Mouse (Mus musculus): ENCODE data around the gene Tmprss11c.
"Not testable (repeated sequence)": the region's sequence is repeated elsewhere in the genome, so short reads cannot be mapped to it uniquely, and the experiment has no call there.

Gene Tmprss11c

DNA sequence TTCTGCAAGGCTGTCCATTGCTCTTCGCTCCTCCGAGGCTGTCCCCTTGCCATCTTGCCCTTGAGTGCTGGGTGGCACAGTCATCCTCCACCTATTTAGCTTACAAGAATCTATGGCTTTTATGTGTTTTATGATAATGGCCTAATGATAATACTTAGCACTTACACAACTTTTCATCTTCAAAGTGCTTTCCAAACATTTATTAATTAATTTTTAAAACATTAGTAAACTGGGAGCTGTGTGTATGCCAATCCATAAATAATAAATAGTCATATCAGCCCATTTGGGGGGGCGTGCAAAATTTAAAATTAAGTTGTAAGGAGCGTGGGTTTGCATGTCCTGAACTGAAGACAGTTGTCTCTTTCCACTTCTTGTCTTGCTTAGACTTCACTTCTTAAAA is at the start of gene Tmprss11c:
Tmprss11c (minus strand) TSS at position 101 of the 400 bp plus-strand sequence.
- no peak for DNase-seq (ENCODE audit: low read depth, low spot score)

DNA sequence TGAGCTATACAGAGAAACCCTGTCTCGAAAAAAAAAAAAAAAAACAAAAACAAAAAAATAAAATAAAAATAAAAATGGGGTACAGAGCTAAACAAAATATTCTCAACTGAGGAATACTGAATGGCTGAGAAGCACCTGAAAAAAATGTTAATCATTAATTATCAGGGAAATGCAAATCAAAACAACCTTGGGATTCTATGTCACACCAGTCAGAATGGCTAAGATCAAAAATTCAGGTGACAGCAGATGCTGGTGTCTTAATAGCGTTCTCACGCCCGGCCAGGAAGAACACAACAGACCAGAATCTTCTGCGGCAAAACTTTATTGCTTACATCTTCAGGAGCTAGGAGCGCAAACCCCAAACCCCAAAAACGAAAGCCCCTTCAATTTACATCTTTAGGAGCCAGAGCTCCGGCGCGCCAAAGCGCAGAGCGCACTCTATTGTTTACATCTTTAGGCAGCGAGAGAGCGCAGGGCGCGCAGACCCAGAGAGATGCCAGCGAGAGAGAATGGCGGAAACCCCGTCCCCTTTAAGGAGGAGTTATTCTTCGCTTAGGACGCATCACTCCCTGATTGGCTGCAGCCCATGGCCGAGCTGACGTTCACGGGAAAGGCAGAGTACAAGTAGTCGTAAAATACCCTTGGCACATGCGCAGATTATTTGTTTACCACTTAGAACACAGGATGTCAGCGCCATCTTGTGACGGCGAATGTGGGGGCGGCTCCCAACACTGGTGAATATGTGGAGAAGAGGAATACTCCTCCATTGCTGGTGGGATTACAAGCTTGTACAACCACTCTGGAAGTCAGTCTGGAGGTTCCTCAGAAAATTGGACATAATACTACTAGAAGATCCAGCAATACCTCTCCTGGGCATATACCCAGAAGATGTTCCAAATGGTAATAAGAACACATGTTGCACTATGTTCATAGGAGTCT is 29.2 kb upstream of the Tmprss11c start:
- DNase-seq (ENCODE audit: low read depth, low spot score): not testable (repeated sequence)

DNA sequence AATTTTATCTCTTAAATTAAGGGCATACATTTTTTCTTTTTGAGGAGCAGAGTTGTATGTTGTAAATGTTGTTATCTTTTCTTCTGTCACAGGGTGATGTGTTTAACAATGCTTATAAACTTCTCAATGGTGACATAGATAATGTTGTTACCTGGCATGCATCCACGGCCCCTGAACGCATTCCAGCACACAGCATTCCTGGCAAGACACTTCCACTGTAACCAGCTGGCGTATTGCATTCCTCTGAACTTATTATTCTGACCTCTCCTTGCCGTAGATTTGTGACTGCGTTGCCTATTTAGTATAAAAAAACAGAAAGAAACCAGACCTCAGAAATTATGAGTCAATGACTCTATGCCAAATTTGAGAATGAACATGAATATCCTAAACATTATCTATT is 17.0 kb upstream of the Tmprss11c start:
- DNase-seq (ENCODE audit: low read depth, low spot score): no peak

- DNase-seq (ENCODE audit: low read depth, low spot score): no peak
These were observed 14.8 kb upstream of the Tmprss11c start for GRCm38 (mm10) chr5:86303877-86304276.

- DNase-seq (ENCODE audit: low read depth, low spot score): no peak
These were observed 42.5 kb downstream of the Tmprss11c start for GRCm38 (mm10) chr5:86246559-86246958.

DNA sequence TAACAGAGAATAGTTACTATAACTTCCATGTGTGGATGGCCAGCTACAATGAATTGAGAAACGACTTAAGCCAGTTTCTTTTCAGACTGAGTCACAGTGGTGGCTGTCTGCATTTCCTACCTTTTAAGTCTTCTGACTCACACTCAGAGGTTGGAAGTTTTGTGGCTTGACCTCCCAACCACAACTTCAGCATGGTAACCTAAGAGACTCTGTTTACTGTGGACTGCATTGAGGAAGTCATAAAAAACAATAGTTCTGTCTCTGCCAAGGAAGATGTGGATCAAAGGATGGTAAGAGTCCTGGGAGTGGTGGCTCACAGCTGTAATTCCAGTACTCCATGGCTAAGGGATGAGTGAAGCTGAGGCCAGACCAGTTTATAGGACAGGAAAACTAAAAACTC is 44.2 kb downstream of the Tmprss11c start:
- DNase-seq (ENCODE audit: low read depth, low spot score): no peak

DNA sequence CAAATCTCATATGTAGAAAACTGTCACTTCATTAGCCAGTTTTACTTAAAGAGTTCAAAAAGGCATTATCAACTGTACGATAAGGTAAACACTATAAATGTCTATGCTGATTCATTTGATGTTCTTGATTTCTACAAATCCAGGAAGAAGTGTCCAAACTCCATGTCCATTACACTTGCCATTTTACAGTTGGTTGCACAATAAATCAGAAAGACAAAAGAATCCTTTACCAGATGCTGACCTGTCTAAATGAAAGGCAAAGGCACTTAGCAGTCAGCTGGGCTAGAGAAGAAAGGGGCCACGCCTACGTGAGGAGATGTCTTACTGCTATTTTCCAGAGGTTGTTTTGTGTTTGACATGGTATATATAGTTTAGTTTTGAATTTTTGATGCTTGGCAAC is 44.8 kb downstream of the Tmprss11c start:
- DNase-seq (ENCODE audit: low read depth, low spot score): no peak

DNA sequence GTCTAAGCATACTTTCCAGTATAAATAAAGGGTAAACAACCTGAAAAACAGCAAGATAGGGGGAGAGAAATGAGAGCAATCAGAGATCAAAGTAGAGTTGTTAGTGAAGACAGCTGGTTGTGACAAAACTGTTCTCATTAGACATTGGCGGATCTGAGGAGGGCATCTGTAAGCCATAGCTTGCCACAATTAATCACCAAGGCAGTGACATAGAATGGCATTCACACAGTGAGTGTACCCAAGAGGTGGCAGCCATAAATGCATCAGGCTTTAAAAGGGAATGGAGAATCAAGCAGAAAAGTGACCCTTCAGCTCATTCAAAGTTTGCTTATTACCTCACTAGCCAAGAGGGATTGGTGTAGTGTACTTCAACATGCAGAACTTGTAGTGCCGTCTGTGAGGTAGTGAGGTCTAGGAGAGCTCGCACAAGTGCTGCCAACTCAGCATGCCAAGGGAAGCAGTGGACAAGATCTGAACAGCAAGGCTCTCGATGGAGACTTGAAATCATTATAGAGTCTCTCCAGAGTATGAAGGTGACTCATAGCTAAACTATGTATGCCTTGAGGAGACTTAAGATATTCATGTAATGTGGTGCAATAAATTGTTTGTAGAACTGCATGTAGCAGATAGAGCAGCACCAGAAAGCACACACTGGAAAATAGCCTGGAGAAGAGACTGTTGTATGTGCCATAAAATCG is 61.8 kb downstream of the Tmprss11c start:
- no peak for DNase-seq (ENCODE audit: low read depth, low spot score)

DNA sequence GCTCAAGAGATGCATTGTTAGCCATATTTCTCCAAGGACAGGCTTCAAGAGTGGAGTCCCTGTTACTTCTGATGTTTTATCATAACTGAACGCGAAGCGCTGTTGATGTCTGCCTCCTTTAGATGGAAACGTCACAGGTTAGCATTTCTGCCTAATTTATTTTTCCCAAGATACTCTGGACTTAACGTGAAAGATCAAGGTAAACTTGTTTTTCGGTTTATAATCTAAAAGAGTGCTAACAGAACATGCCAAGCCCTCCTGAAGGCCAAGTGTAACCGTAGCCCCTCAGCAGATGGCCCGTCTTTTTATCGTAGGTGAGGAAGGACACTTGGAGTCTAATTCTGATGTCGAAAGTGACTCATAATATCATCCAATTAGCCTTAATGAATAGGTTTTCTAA is 91.3 kb downstream of the Tmprss11c start, which contains the start of gene Gnrhr:
Gnrhr (minus strand) TSS at position 101 of the 400 bp plus-strand sequence.
- no peak for DNase-seq (ENCODE audit: low read depth, low spot score)

DNA sequence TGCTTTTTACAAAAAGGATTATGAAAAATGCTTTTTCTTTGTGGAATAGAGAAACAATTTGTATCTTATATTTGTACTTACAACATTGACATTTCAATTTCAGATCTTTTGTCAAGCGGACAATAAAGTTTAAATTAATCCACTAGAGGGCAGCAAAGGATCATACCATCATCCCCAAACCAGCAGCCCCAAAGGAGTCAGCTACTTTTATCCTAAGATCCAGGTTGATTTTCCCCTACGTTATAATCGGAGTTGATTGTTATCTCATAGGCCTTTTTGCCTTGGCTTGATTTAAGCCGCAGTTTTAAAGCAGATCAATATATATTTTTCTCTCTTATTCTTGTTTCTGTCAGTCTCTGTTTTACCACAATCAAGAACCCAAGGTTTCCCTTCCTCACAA is 97.8 kb downstream of the Tmprss11c start:
- no peak for DNase-seq (ENCODE audit: low read depth, low spot score)

- DNase-seq (ENCODE audit: low read depth, low spot score): no peak
These were observed 98.3 kb downstream of the Tmprss11c start for GRCm38 (mm10) chr5:86190770-86191169.

- no peak for DNase-seq (ENCODE audit: low read depth, low spot score)
These were observed 98.8 kb downstream of the Tmprss11c start for GRCm38 (mm10) chr5:86190290-86190689.

- no peak for DNase-seq (ENCODE audit: low read depth, low spot score)
These were observed 101.7 kb downstream of the Tmprss11c start for GRCm38 (mm10) chr5:86187441-86187840.

Data from c-Kit-negative CD71-positive TER-119-positive erythroid progenitor cells, embryonic 14.5 days (primary cell).